Mouse (Mus musculus): Measurements from ENCODE around the gene Yars. TPM values are rescaled to one million over a fixed set of nuclear protein-coding genes. Genes with fewer than 3 reads are reported as not detected.

Gene Yars
- total and polyA plus RNA-seq, 2 experiments from 2014 or later, result 97.7 to 120 TPM

GRCm38 (mm10) chr4:129242761-129243160 lies 53.2 kb downstream of the Yars start:
- Histone ChIP-seq H3K4me1 (ENCODE audit: insufficient read depth) (no peaks in the 10 kb centered on the region; the same call in 1 of the 2 replicates), H3K9me3 (ENCODE audit: low read length) (no peaks in the 10 kb centered on the region), H3K27me3 (ENCODE audit: insufficient read depth, low read length) (peaks cover 16% of the 10 kb centered on the region), H3K4me3 (ENCODE audit: low read depth, low read length) (no peak overlapping the region), H3K9ac (no peak overlapping the region), H3K4me2 (ENCODE audit: low read depth) (no peak overlapping the region), H3K27ac (ENCODE audit: low read depth, low read length) (no peak overlapping the region), H3K36me3 (ENCODE audit: insufficient read depth) (no peaks in the 10 kb centered on the region)
- DNase-seq (no peak), ATAC-seq (no peak)
- 35% methylated on average over 4 of the region's 4 CpGs for WGBS
- no peak for TF ChIP-seq CTCF (IDR thresholded peaks at IDR 0.05; ENCODE audit: low read depth)

- no peak for ATAC-seq
Measured at GRCm38 (mm10) chr4:129244802-129245201, 55.2 kb downstream of the Yars start.

GRCm38 (mm10) chr4:129246360-129247301 lies 57.1 kb downstream of the Yars start:
- TF ChIP-seq CTCF (IDR thresholded peaks at IDR 0.05; ENCODE audit: low read depth), result no peak
- Histone ChIP-seq H3K9me3 (ENCODE audit: low read length) (no peaks in the 10 kb centered on the region), H3K4me1 (ENCODE audit: insufficient read depth) (0 out of 2 replicates have a peak, but pooled peaks cover 3% of the 10 kb centered on the region), H3K4me3 (ENCODE audit: low read depth, low read length) (no peak overlapping the region), H3K9ac (no peak overlapping the region), H3K36me3 (ENCODE audit: insufficient read depth) (no peaks in the 10 kb centered on the region), H3K27me3 (ENCODE audit: insufficient read depth, low read length) (peaks cover 41% of the 10 kb centered on the region), H3K27ac (ENCODE audit: low read depth, low read length) (no peak overlapping the region), H3K4me2 (ENCODE audit: low read depth) (no peak overlapping the region)
- WGBS, result 43% methylated on average over 15 of the region's 15 CpGs
- ATAC-seq (no peak), DNase-seq (no peak)

More at GRCm38 (mm10) chr4:129244802-129245201, 55.2 kb downstream of the Yars start:
- no peak overlapping the region for H3K27ac ChIP-seq (ENCODE audit: low read depth, low read length)
- no peaks in the 10 kb centered on the region for H3K4me1 ChIP-seq (ENCODE audit: insufficient read depth)
- no peak for TF ChIP-seq CTCF (IDR thresholded peaks at IDR 0.05; ENCODE audit: low read depth)
- no peak overlapping the region for H3K9ac ChIP-seq
- no peaks in the 10 kb centered on the region for H3K9me3 ChIP-seq (ENCODE audit: low read length)
- no peak overlapping the region for H3K4me2 ChIP-seq (ENCODE audit: low read depth)
- DNase-seq, result no peak
- peaks cover 28% of the 10 kb centered on the region for H3K27me3 ChIP-seq (ENCODE audit: insufficient read depth, low read length)
- 61% methylated on average over 4 of the region's 4 CpGs for WGBS
- no peak overlapping the region for H3K4me3 ChIP-seq (ENCODE audit: low read depth, low read length)
- H3K36me3 ChIP-seq (ENCODE audit: insufficient read depth), result no peaks in the 10 kb centered on the region

GRCm38 (mm10) chr4:129247381-129248242 lies 58.1 kb downstream of the Yars start:
- H3K36me3 ChIP-seq (ENCODE audit: insufficient read depth), result no peaks in the 10 kb centered on the region
- H3K4me3 ChIP-seq (ENCODE audit: low read depth, low read length), result peak overlapping the region; percentile 51
- DNase-seq (no peak), ATAC-seq (no peak)
- peak overlapping the region; percentile 98 for H3K4me2 ChIP-seq (ENCODE audit: low read depth)
- peaks cover 41% of the 10 kb centered on the region for H3K27me3 ChIP-seq (ENCODE audit: insufficient read depth, low read length)
- no peak overlapping the region for H3K27ac ChIP-seq (ENCODE audit: low read depth, low read length)
- 0 out of 2 replicates have a peak, but pooled peaks cover 4% of the 10 kb centered on the region for H3K4me1 ChIP-seq (ENCODE audit: insufficient read depth)
- no peaks in the 10 kb centered on the region for H3K9me3 ChIP-seq (ENCODE audit: low read length)
- H3K9ac ChIP-seq, result peak overlapping the region; percentile 46; the same call in 1 of the 2 replicates
- 13% methylated on average over 24 of the region's 24 CpGs for WGBS
- TF ChIP-seq CTCF (IDR thresholded peaks at IDR 0.05; ENCODE audit: low read depth), result no peak

GRCm38 (mm10) chr4:129248243-129248767 lies 58.7 kb downstream of the Yars start:
- H3K9ac ChIP-seq, result peak overlapping the region; percentile 46; the same call in 1 of the 2 replicates
- H3K9me3 ChIP-seq (ENCODE audit: low read length), result no peaks in the 10 kb centered on the region
- H3K4me3 ChIP-seq (ENCODE audit: low read depth, low read length), result peak overlapping the region; percentile 51
- no peak for TF ChIP-seq CTCF (IDR thresholded peaks at IDR 0.05; ENCODE audit: low read depth)
- H3K4me1 ChIP-seq (ENCODE audit: insufficient read depth), result 0 out of 2 replicates have a peak, but pooled peaks cover 4% of the 10 kb centered on the region
- no peaks in the 10 kb centered on the region for H3K36me3 ChIP-seq (ENCODE audit: insufficient read depth)
- H3K4me2 ChIP-seq (ENCODE audit: low read depth), result peak overlapping the region; percentile 98
- H3K27me3 ChIP-seq (ENCODE audit: insufficient read depth, low read length), result peaks cover 41% of the 10 kb centered on the region
- no peak overlapping the region for H3K27ac ChIP-seq (ENCODE audit: low read depth, low read length)
- WGBS, result under 1% methylated on average over 47 of the region's 74 CpGs
- ATAC-seq, result no peak
- DNase-seq, result no peak

- Histone ChIP-seq H3K27ac (ENCODE audit: low read depth, low read length) (no peak overlapping the region), H3K4me1 (ENCODE audit: insufficient read depth) (0 out of 2 replicates have a peak, but pooled peaks cover 4% of the 10 kb centered on the region), H3K9me3 (ENCODE audit: low read length) (no peaks in the 10 kb centered on the region), H3K27me3 (ENCODE audit: insufficient read depth, low read length) (peaks cover 41% of the 10 kb centered on the region), H3K4me2 (ENCODE audit: low read depth) (no peak overlapping the region), H3K4me3 (ENCODE audit: low read depth, low read length) (no peak overlapping the region), H3K9ac (no peak overlapping the region), H3K36me3 (ENCODE audit: insufficient read depth) (no peaks in the 10 kb centered on the region)
- WGBS, result 39% methylated on average over 7 of the region's 7 CpGs
- TF ChIP-seq CTCF (IDR thresholded peaks at IDR 0.05; ENCODE audit: low read depth), result no peak
- ATAC-seq, result no peak
- no peak for DNase-seq
Measured at GRCm38 (mm10) chr4:129249288-129249687, 59.7 kb downstream of the Yars start.

All from forebrain, postnatal 0 days (tissue).